Mouse (Mus musculus): ENCODE results near the gene Scn3a.

DNA sequence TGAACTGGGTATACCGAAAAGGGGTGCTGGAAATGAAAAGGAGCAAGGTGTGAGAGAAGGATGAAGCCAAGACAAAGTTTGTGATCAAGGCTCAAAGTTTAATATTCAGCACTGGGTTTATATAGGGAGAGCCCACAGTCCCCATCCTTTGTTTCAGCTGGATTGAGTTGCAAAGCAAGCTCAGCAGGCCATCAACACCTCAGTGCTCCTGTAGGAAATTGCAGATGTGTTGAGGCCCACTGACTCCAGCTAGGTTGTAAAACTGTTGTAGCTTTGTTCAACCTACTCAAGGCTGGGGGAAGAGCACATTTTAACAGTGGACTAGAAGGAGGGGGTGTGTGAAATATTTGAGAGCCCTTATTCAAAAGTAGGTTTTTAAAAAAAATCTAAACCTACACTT is 148.8 kb downstream of the Scn3a start:
- no peak for TF ChIP-seq CTCF (conservative IDR thresholded peaks at IDR 0.05; ENCODE audit: insufficient read depth, insufficient read length, low read depth, low read length)
- TF ChIP-seq POLR2A (IDR thresholded peaks at IDR 0.05; ENCODE audit: low read depth, low read length), result no peak

Data from kidney, adult 2 months (tissue).